Mouse (Mus musculus) neural tube, embryonic 13.5 days (tissue): ENCODE results near the gene Cryzl2. TPM values are rescaled to one million over a fixed set of nuclear protein-coding genes. Genes with fewer than 3 reads are reported as not detected.

Source experiments
- ATAC-seq: fragments of 200-750 bp; cut with Nextera tagmentation; 2 replicates; pipeline ENCODE4 v1.8.0; 2017; ENCODE audit warnings: low read depth, mild to moderate bottlenecking, moderate TSS enrichment, moderate library complexity
- H3K27ac ChIP-seq: fragments of 300-500 bp; sonication (generic); replicated peaks from 2 replicates; pipeline ENCODE4 v1.5.1; 2015; ENCODE audit warnings: moderate library complexity, mild to moderate bottlenecking, inconsistent platforms
- H3K27me3 ChIP-seq: fragments of 300-500 bp; sonication (generic); 2 replicates; pipeline ENCODE4 v1.6.1; 2015; ENCODE audit warnings: mild to moderate bottlenecking, inconsistent platforms
- H3K36me3 ChIP-seq: fragments of 300-500 bp; sonication (generic); 2 replicates; pipeline ENCODE4 v1.6.1; 2015; ENCODE audit warnings: mild to moderate bottlenecking, inconsistent platforms
- H3K4me1 ChIP-seq: fragments of 300-500 bp; sonication (generic); replicated peaks from 2 replicates; pipeline ENCODE4 v1.6.1; 2015; ENCODE audit warnings: inconsistent platforms
- H3K4me2 ChIP-seq: fragments of 300-500 bp; sonication (generic); 2 replicates; pipeline ENCODE4 v1.6.1; 2015; ENCODE audit warnings: inconsistent platforms, mild to moderate bottlenecking, moderate library complexity
- H3K4me3 ChIP-seq: fragments of 300-500 bp; sonication (generic); 2 replicates; pipeline ENCODE4 v1.5.1; 2015; ENCODE audit warnings: mild to moderate bottlenecking, inconsistent platforms
- H3K9ac ChIP-seq: fragments of 300-500 bp; sonication (generic); 2 replicates; pipeline ENCODE4 v1.6.1; 2015; ENCODE audit warnings: moderate library complexity, mild to moderate bottlenecking, inconsistent platforms
- H3K9me3 ChIP-seq: fragments of 300-500 bp; sonication (generic); 2 replicates; pipeline ENCODE4 v1.6.1; 2016; ENCODE audit warnings: inconsistent platforms
- WGBS: fragments of 180-500 bp; shearing (Covaris S2); methylation state at CpG from one replicate; pipeline ENCODE4 v1.1.7; 2015; 5-methylcytosine and 5-hydroxymethylcytosine counted together
- polyA plus RNA-seq: library from polyadenylated mRNA; unstranded; fragments of >200 nt; fragmentation: Nextera tagmentation; extraction: Ambion mirVana; gene quantifications from 2 replicates; pipeline ENCODE4 v1.2.1, GENCODE M21; 2015

Cryzl2 gene
- polyA plus RNA-seq, 1 experiment from 2014 or later, result 7.6 TPM

GRCm38 (mm10) chr1:157518111-157518523, 59.7 kb downstream of the Cryzl2 start:
- 44% methylated on average over 4 of the region's 4 CpGs for WGBS
- peak; percentile 74 for ATAC-seq
- no peaks in the 10 kb centered on the region for H3K9me3 ChIP-seq
- no peak overlapping the region for H3K27ac ChIP-seq
- H3K4me2 ChIP-seq, result no peak overlapping the region
- H3K27me3 ChIP-seq, result no peaks in the 10 kb centered on the region; the same call in 1 of the 2 replicates
- no peak overlapping the region for H3K9ac ChIP-seq
- H3K36me3 ChIP-seq, result no peaks in the 10 kb centered on the region
- H3K4me1 ChIP-seq, result peaks cover 19% of the 10 kb centered on the region
- H3K4me3 ChIP-seq, result no peak overlapping the region

DNA sequence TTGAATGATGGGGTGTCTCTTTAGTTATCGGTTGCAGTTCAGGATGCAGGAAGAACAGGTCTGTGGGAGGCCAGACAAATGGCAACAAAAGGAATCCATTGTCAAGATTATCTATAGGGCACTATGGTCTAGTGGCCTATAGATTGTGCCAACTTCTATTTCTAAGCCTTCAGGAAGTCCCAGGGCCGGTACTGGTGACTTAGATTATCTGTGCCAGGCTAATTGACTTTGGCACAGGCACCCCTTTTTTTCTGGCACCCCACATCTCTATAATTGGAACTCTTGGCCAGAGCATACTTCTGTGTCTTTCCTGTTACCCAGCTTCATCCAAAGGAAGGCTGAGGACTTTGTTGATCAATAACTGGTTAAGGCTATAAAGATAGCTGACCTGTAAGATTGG, 61.0 kb downstream of the Cryzl2 start:
- Histone ChIP-seq H3K27ac (no peak overlapping the region), H3K4me1 (peaks cover 19% of the 10 kb centered on the region), H3K4me3 (no peak overlapping the region), H3K9me3 (no peaks in the 10 kb centered on the region), H3K9ac (no peak overlapping the region), H3K27me3 (no peaks in the 10 kb centered on the region), H3K4me2 (no peak overlapping the region), H3K36me3 (no peaks in the 10 kb centered on the region)
- WGBS, result 74% methylated on average over 2 of the region's 2 CpGs
- ATAC-seq, result no peak

DNA sequence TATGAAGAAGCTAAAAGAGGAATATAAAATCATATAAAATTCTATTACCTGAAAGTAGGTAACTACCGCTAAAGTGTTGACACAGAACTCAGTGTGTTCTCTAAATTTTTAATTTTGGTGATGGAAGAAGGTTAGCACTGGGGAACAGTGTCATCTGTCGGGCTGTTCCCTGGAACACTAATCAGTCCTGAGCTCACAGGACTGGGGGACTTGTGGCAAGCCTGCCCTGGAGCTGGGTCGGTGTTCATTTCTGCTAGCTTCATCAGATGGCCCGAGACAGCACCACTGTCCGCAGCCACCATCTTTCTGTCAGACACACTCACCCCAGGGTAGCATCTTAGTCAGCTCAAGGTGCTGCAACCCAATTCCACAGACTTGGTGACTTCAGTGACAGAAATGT, 63.9 kb downstream of the Cryzl2 start:
- no peak overlapping the region for H3K4me3 ChIP-seq
- H3K9ac ChIP-seq, result no peak overlapping the region
- 94% methylated on average over 5 of the region's 5 CpGs for WGBS
- no peaks in the 10 kb centered on the region for H3K27me3 ChIP-seq
- H3K9me3 ChIP-seq, result no peaks in the 10 kb centered on the region
- ATAC-seq, result no peak
- no peak overlapping the region for H3K27ac ChIP-seq
- peaks cover 19% of the 10 kb centered on the region for H3K4me1 ChIP-seq
- H3K36me3 ChIP-seq, result no peaks in the 10 kb centered on the region
- H3K4me2 ChIP-seq, result no peak overlapping the region

- Histone ChIP-seq H3K27me3 (no peaks in the 10 kb centered on the region), H3K9me3 (no peaks in the 10 kb centered on the region), H3K4me1 (no peaks in the 10 kb centered on the region), H3K27ac (no peak overlapping the region), H3K36me3 (no peaks in the 10 kb centered on the region), H3K9ac (no peak overlapping the region), H3K4me3 (no peak overlapping the region), H3K4me2 (no peak overlapping the region)
- WGBS, result 91% methylated on average over 7 of the region's 7 CpGs
- ATAC-seq, result no peak
Observed at GRCm38 (mm10) chr1:157524775-157525174, 66.4 kb downstream of the Cryzl2 start.

- no peaks in the 10 kb centered on the region for H3K9me3 ChIP-seq
- no peaks in the 10 kb centered on the region for H3K36me3 ChIP-seq
- no peaks in the 10 kb centered on the region for H3K27me3 ChIP-seq
- no peak overlapping the region for H3K27ac ChIP-seq
- H3K4me2 ChIP-seq, result no peak overlapping the region
- H3K4me1 ChIP-seq, result no peaks in the 10 kb centered on the region
- no peak overlapping the region for H3K9ac ChIP-seq
- 90% methylated on average over 16 of the region's 16 CpGs for WGBS
- H3K4me3 ChIP-seq, result no peak overlapping the region
- ATAC-seq, result no peak
Observed at GRCm38 (mm10) chr1:157525692-157526354, 67.4 kb downstream of the Cryzl2 start.

DNA sequence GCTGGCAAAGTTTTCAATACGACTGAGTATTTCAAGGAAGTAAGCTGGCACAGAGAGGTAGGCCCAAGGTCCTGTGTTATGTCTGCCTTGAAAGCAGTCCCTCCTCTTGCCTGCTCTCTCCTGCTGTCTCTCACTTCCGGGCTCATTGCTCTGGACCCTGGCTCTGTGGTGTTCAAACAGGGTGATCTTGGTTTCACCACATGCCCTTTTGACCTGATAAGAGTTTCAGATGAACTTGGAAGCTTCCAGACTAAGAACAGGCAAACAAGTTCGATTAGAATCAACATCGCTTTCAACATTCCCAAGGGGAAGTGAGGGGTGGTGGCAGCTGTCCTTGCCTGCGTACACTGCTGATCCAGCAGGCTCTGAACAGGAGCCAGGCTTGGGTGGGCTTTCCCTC, 68.2 kb downstream of the Cryzl2 start:
- H3K4me3 ChIP-seq, result no peak overlapping the region
- no peak for ATAC-seq
- no peaks in the 10 kb centered on the region for H3K27me3 ChIP-seq
- no peak overlapping the region for H3K9ac ChIP-seq
- no peaks in the 10 kb centered on the region for H3K9me3 ChIP-seq
- 67% methylated on average over 5 of the region's 5 CpGs for WGBS
- no peaks in the 10 kb centered on the region for H3K4me1 ChIP-seq
- H3K4me2 ChIP-seq, result no peak overlapping the region
- no peaks in the 10 kb centered on the region for H3K36me3 ChIP-seq
- no peak overlapping the region for H3K27ac ChIP-seq

DNA sequence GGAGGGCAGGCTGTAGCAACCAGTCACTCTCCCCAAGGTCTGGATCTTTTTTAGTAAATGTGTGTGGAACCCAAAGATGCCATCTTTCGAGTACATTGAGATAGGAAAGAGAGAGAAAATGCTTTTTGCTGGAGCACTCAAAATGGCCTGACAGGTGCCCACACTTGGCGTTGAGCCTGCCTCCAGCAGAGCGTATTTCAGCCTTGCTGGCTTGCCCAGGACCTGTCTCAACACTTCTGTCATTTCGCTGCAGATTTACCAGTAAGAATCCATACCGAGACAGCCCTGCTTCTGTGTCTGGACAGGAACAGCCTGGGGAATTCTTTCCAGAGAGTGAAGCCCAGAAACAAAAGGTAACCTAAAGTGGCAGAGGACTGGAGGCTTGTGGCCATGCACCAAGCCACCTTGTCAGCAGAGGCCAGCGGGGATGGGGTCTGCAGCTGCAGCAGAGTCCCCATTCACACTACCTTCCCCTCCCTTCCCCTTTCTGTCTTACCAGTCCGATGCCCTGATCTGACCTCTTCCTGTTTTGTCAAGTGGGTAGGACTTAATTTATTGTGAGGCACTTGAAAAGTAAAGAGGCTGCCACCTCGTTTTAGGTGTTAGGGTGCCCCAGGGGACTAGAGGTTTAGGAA, 74.6 kb downstream of the Cryzl2 start:
- Histone ChIP-seq H3K36me3 (no peaks in the 10 kb centered on the region), H3K9me3 (no peaks in the 10 kb centered on the region), H3K4me2 (no peak overlapping the region), H3K27ac (no peak overlapping the region), H3K9ac (no peak overlapping the region), H3K4me1 (no peaks in the 10 kb centered on the region), H3K27me3 (peaks cover 6% of the 10 kb centered on the region; the same call in 1 of the 2 replicates), H3K4me3 (no peak overlapping the region)
- no peak for ATAC-seq
- WGBS, result 50% methylated on average over 8 of the region's 8 CpGs

DNA sequence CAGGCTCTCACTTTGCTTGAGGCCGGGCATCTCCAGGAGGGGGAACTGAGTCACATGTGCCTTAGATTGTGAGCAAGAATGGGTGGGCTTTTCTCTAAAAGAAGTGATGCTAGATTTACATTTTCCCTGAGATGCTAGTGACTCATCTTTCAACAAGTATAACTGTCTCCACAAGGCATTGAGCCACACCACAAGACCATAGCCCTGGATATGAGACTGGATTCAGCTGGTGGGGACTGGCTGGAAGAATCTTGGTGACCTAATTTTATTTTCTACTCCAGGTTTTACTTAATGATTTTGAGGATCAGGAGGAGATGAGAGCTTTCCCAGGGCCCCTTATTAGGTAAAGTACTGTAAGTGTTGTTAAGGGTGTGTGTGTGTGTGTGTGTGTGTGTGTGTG, 77.2 kb downstream of the Cryzl2 start:
- H3K27ac ChIP-seq, result no peak overlapping the region
- no peak overlapping the region for H3K4me2 ChIP-seq
- H3K36me3 ChIP-seq, result no peaks in the 10 kb centered on the region
- no peak overlapping the region for H3K4me3 ChIP-seq
- peaks cover 6% of the 10 kb centered on the region; the same call in 1 of the 2 replicates for H3K27me3 ChIP-seq
- 97% methylated on average over 1 of the region's 1 CpGs for WGBS
- H3K9ac ChIP-seq, result no peak overlapping the region
- H3K4me1 ChIP-seq, result no peaks in the 10 kb centered on the region
- ATAC-seq, result no peak
- H3K9me3 ChIP-seq, result no peaks in the 10 kb centered on the region

GRCm38 (mm10) chr1:157536471-157536870, 78.1 kb downstream of the Cryzl2 start:
- H3K9ac ChIP-seq, result no peak overlapping the region
- no peak overlapping the region for H3K4me2 ChIP-seq
- H3K4me3 ChIP-seq, result no peak overlapping the region
- no peak overlapping the region for H3K27ac ChIP-seq
- H3K36me3 ChIP-seq, result no peaks in the 10 kb centered on the region
- H3K9me3 ChIP-seq, result no peaks in the 10 kb centered on the region
- H3K4me1 ChIP-seq, result no peaks in the 10 kb centered on the region
- WGBS, result 9% methylated on average over 6 of the region's 6 CpGs
- no peak; the same call in 1 of the 2 replicates for ATAC-seq
- peaks cover 6% of the 10 kb centered on the region; the same call in 1 of the 2 replicates for H3K27me3 ChIP-seq

GRCm38 (mm10) chr1:157537636-157538035, 79.3 kb downstream of the Cryzl2 start:
- no peak for ATAC-seq
- no peak overlapping the region for H3K4me3 ChIP-seq
- 83% methylated on average over 5 of the region's 5 CpGs for WGBS
- H3K9me3 ChIP-seq, result no peaks in the 10 kb centered on the region
- H3K27ac ChIP-seq, result no peak overlapping the region
- H3K36me3 ChIP-seq, result no peaks in the 10 kb centered on the region
- H3K4me2 ChIP-seq, result no peak overlapping the region
- H3K9ac ChIP-seq, result no peak overlapping the region
- H3K4me1 ChIP-seq, result no peaks in the 10 kb centered on the region
- H3K27me3 ChIP-seq, result peaks cover 6% of the 10 kb centered on the region; the same call in 1 of the 2 replicates
